Mouse (Mus musculus) forebrain, embryonic 11.5 days (tissue): ENCODE data around the gene Myb. TPM values are rescaled to one million over a fixed set of nuclear protein-coding genes. Genes with fewer than 3 reads are reported as not detected.

Experiments used
- ATAC-seq: fragments of 200-750 bp; cut with Nextera tagmentation; replicated peaks from 2 replicates; pipeline ENCODE4 v1.8.0; 2017; ENCODE audit warnings: moderate TSS enrichment; ENCODE audit not compliant: low FRiP score
- DNase-seq: peaks from one replicate; pipeline ENCODE4 v3.0.0-alpha.2; 2017; ENCODE audit warnings: low spot score
- H3K27ac ChIP-seq: fragments of 300-500 bp; sonication (generic); 2 replicates; pipeline ENCODE4 v1.5.1; 2014; ENCODE audit warnings: low read depth, low read length
- H3K27me3 ChIP-seq: fragments of 300-500 bp; sonication (generic); 2 replicates; pipeline ENCODE4 v1.6.1; 2014; ENCODE audit warnings: mild to moderate bottlenecking, low read length, mixed read lengths; ENCODE audit not compliant: control insufficient read depth, insufficient read depth
- H3K36me3 ChIP-seq: fragments of 300-500 bp; sonication (generic); 2 replicates; pipeline ENCODE4 v1.6.1; 2014; ENCODE audit warnings: mild to moderate bottlenecking, low read length, moderate library complexity, mixed read lengths; ENCODE audit not compliant: control insufficient read depth, insufficient read depth
- H3K4me1 ChIP-seq: fragments of 300-500 bp; sonication (generic); replicated peaks from 2 replicates; pipeline ENCODE4 v1.6.1; 2014; ENCODE audit warnings: low read length, mixed read lengths; ENCODE audit not compliant: control insufficient read depth, insufficient read depth
- H3K4me2 ChIP-seq: fragments of 300-500 bp; sonication (generic); 2 replicates; pipeline ENCODE4 v1.6.1; 2014; ENCODE audit warnings: low read depth, mild to moderate bottlenecking, low read length, moderate library complexity, mixed read lengths; ENCODE audit not compliant: severe bottlenecking
- H3K4me3 ChIP-seq: fragments of 300-500 bp; sonication (generic); 2 replicates; pipeline ENCODE4 v1.5.1; 2014; ENCODE audit warnings: low read depth, low read length
- H3K9ac ChIP-seq: fragments of 300-500 bp; sonication (generic); 2 replicates; pipeline ENCODE4 v1.6.1; 2014; ENCODE audit warnings: low read length
- H3K9me3 ChIP-seq: fragments of 300-500 bp; sonication (generic); 2 replicates; pipeline ENCODE4 v1.6.1; 2016; ENCODE audit warnings: low read length, mixed read lengths; ENCODE audit not compliant: control insufficient read depth
- WGBS: fragments of 180-500 bp; shearing (Covaris S2); extraction: QIAGEN DNeasy Blood & Tissue Kit; methylation state at CpG from one replicate; pipeline ENCODE4 v1.1.7; 2014; 5-methylcytosine and 5-hydroxymethylcytosine counted together
- polyA plus RNA-seq: library from polyadenylated mRNA; unstranded; fragments of >200 nt; fragmentation: Nextera tagmentation; extraction: Ambion mirVana; gene quantifications from 2 replicates; pipeline ENCODE4 v1.2.1, GENCODE M21; 2014

Myb gene
- polyA plus RNA-seq, 1 experiment from 2014 or later = 8.9 TPM

- Histone ChIP-seq H3K9ac (no peak overlapping the region), H3K27ac (no peak overlapping the region), H3K4me1 (peaks cover 2% of the 10 kb centered on the region; the same call in 1 of the 2 replicates), H3K4me2 (no peak overlapping the region), H3K36me3 (no peaks in the 10 kb centered on the region), H3K9me3 (no peaks in the 10 kb centered on the region), H3K27me3 (no peaks in the 10 kb centered on the region), H3K4me3 (no peak overlapping the region)
- DNase-seq = no peak
- no peak for ATAC-seq
- 88% methylated on average over 8 of the region's 8 CpGs for WGBS
These were observed 35.9 kb upstream of the Myb start for GRCm38 (mm10) chr10:21196646-21197116.

- no peak for DNase-seq
- 42% methylated on average over 8 of the region's 8 CpGs for WGBS
- Histone ChIP-seq H3K9me3 (no peaks in the 10 kb centered on the region), H3K27ac (no peak overlapping the region), H3K4me3 (no peak overlapping the region), H3K9ac (no peak overlapping the region), H3K27me3 (no peaks in the 10 kb centered on the region), H3K4me2 (no peak overlapping the region), H3K4me1 (peaks cover 2% of the 10 kb centered on the region; the same call in 1 of the 2 replicates), H3K36me3 (no peaks in the 10 kb centered on the region)
- ATAC-seq = no peak
These were observed 34.8 kb upstream of the Myb start for GRCm38 (mm10) chr10:21195597-21195996.

- 62% methylated on average over 3 of the region's 3 CpGs for WGBS
These were observed 33.2 kb upstream of the Myb start for GRCm38 (mm10) chr10:21193935-21194505.

GRCm38 (mm10) chr10:21193088-21193934, 32.5 kb upstream of the Myb start:
- Histone ChIP-seq H3K36me3 (no peaks in the 10 kb centered on the region), H3K4me1 (peaks cover 4% of the 10 kb centered on the region; the same call in 1 of the 2 replicates), H3K4me2 (no peak overlapping the region), H3K9ac (no peak overlapping the region), H3K9me3 (no peaks in the 10 kb centered on the region), H3K4me3 (no peak overlapping the region), H3K27me3 (no peaks in the 10 kb centered on the region), H3K27ac (no peak overlapping the region)
- no peak for DNase-seq
- 41% methylated on average over 10 of the region's 10 CpGs for WGBS
- no peak for ATAC-seq

More at GRCm38 (mm10) chr10:21193935-21194505, 33.2 kb upstream of the Myb start:
- H3K36me3 ChIP-seq = no peaks in the 10 kb centered on the region
- no peaks in the 10 kb centered on the region for H3K27me3 ChIP-seq
- H3K4me2 ChIP-seq = no peak overlapping the region
- no peak overlapping the region for H3K9ac ChIP-seq
- DNase-seq (no peak), ATAC-seq (no peak)
- H3K9me3 ChIP-seq = no peaks in the 10 kb centered on the region
- H3K4me3 ChIP-seq = no peak overlapping the region
- H3K27ac ChIP-seq = no peak overlapping the region
- H3K4me1 ChIP-seq = peaks cover 2% of the 10 kb centered on the region; the same call in 1 of the 2 replicates

- H3K27ac ChIP-seq = no peak overlapping the region
- H3K4me2 ChIP-seq = no peak overlapping the region
- no peak for DNase-seq
- peaks cover 4% of the 10 kb centered on the region; the same call in 1 of the 2 replicates for H3K4me1 ChIP-seq
- H3K9me3 ChIP-seq = no peaks in the 10 kb centered on the region
- no peak overlapping the region for H3K9ac ChIP-seq
- no peak for ATAC-seq
- WGBS = 85% methylated on average over 10 of the region's 10 CpGs
- H3K27me3 ChIP-seq = no peaks in the 10 kb centered on the region
- H3K4me3 ChIP-seq = no peak overlapping the region
- H3K36me3 ChIP-seq = no peaks in the 10 kb centered on the region
These were observed 31.7 kb upstream of the Myb start for GRCm38 (mm10) chr10:21192436-21192835.

- H3K4me3 ChIP-seq = no peak overlapping the region
- DNase-seq (no peak), ATAC-seq (no peak)
- no peak overlapping the region for H3K9ac ChIP-seq
- no peak overlapping the region for H3K4me2 ChIP-seq
- no peak overlapping the region for H3K27ac ChIP-seq
- no peaks in the 10 kb centered on the region for H3K27me3 ChIP-seq
- H3K36me3 ChIP-seq = no peaks in the 10 kb centered on the region
- 74% methylated on average over 9 of the region's 9 CpGs for WGBS
- H3K4me1 ChIP-seq = 0 out of 2 replicates have a peak, but pooled peaks cover 2% of the 10 kb centered on the region
- H3K9me3 ChIP-seq = no peaks in the 10 kb centered on the region
These were observed 29.1 kb upstream of the Myb start for GRCm38 (mm10) chr10:21189756-21190397.

GRCm38 (mm10) chr10:21189275-21189601, 28.5 kb upstream of the Myb start:
- no peak for DNase-seq
- H3K4me2 ChIP-seq = peak overlapping the region; percentile 48; the same call in 1 of the 2 replicates
- 30% methylated on average over 8 of the region's 8 CpGs for WGBS
- H3K4me1 ChIP-seq = 0 out of 2 replicates have a peak, but pooled peaks cover 2% of the 10 kb centered on the region
- no peaks in the 10 kb centered on the region for H3K27me3 ChIP-seq
- H3K9me3 ChIP-seq = no peaks in the 10 kb centered on the region
- H3K4me3 ChIP-seq = peak overlapping the region; percentile 16; the same call in 1 of the 2 replicates
- no peak overlapping the region for H3K27ac ChIP-seq
- no peak overlapping the region for H3K9ac ChIP-seq
- ATAC-seq = no peak
- no peaks in the 10 kb centered on the region for H3K36me3 ChIP-seq

GRCm38 (mm10) chr10:21188564-21189274, 27.9 kb upstream of the Myb start:
- H3K9ac ChIP-seq = no peak overlapping the region
- DNase-seq (peak; percentile 67), ATAC-seq (no peak)
- H3K27me3 ChIP-seq = no peaks in the 10 kb centered on the region
- H3K4me3 ChIP-seq = peak overlapping the region; percentile 16; the same call in 1 of the 2 replicates
- H3K9me3 ChIP-seq = no peaks in the 10 kb centered on the region
- 0 out of 2 replicates have a peak, but pooled peaks cover 2% of the 10 kb centered on the region for H3K4me1 ChIP-seq
- H3K27ac ChIP-seq = no peak overlapping the region
- H3K36me3 ChIP-seq = no peaks in the 10 kb centered on the region
- 28% methylated on average over 11 of the region's 11 CpGs for WGBS
- H3K4me2 ChIP-seq = peak overlapping the region; percentile 48
